Mouse (Mus musculus) brain, embryonic 14.5 days (tissue): ENCODE results near the gene Gjc1.

ENCODE experiments used
- CTCF ChIP-seq: fragments of 200-500 bp; IDR thresholded peaks from 2 replicates; pipeline ENCODE4 v1.5.1; 2012; ENCODE audit warnings: inconsistent platforms, mild to moderate bottlenecking, moderate library complexity, borderline replicate concordance; ENCODE audit not compliant: insufficient read depth, insufficient read length; ENCODE audit errors: extremely low read depth
- POLR2A ChIP-seq: fragments of 200-500 bp; IDR thresholded peaks from 2 replicates; pipeline ENCODE4 v1.6.1; 2012; ENCODE audit warnings: mild to moderate bottlenecking, inconsistent platforms, borderline replicate concordance; ENCODE audit not compliant: poor library complexity, insufficient read depth, insufficient read length, severe bottlenecking; ENCODE audit errors: extremely low read depth

GRCm38 (mm10) chr11:102762248-102762647, 57.3 kb downstream of the Gjc1 start:
- no peak for TF ChIP-seq CTCF
- no peak for TF ChIP-seq POLR2A
